Mouse (Mus musculus): ENCODE results near the gene Hnrnpul2.
A peak's percentile ranks its signal among the peaks of the same experiment; 100 is the strongest.

The Hnrnpul2 gene

DNA sequence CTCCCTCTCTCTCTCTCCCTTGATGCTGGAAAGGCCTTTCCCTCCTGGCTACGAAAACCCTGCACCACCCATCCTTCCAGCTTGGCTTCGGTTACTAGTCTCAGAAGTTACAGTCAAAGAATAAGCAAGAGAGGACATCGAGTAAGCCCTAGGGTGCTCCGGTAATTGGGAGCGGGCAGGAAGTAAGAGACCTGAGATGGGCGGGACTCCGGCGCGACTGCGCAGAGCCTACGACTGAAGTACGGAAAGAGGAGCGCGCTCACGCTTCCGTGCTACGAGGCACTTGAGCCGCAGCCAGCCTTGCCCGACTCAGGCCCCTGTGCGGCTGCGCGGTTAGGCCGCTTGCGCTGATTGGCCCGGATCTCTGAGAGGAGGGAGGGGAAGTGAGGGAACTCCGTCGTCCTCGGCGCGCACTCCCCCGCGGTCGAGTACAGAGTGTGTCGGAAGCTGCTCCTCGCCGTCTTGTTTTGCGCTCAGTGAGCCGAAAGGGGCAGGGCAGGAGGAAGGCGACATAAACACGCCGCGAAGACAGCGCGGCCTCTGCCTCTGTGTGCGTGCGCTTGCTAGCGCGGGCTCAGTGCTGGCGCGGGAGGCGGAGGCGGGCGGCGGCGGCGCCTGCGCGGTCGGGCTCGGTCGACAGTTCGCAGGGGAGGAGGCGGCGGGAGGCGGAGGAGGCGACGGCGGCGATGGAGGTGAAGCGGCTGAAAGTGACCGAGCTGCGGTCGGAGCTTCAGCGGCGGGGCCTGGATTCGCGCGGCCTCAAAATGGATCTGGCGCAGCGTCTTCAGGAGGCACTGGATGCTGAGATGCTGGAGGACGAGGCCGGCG lies at the start of gene Hnrnpul2:
Hnrnpul2 (plus strand) TSS at position 415 of the 828 bp plus-strand sequence.
- peak; percentile 99 for DNase-seq

GRCm38 (mm10) chr19:8770567-8771270 lies 49.1 kb upstream of the Hnrnpul2 start, which contains the start of gene Tmem223:
Gene Tmem223, plus strand, starts transcription at chr19:8770996.
- peak; percentile 82 for DNase-seq

GRCm38 (mm10) chr19:8772996-8773395 lies 46.8 kb upstream of the Hnrnpul2 start:
- DNase-seq, result no peak

GRCm38 (mm10) chr19:8773409-8773808 lies 46.4 kb upstream of the Hnrnpul2 start:
- DNase-seq, result no peak

DNA sequence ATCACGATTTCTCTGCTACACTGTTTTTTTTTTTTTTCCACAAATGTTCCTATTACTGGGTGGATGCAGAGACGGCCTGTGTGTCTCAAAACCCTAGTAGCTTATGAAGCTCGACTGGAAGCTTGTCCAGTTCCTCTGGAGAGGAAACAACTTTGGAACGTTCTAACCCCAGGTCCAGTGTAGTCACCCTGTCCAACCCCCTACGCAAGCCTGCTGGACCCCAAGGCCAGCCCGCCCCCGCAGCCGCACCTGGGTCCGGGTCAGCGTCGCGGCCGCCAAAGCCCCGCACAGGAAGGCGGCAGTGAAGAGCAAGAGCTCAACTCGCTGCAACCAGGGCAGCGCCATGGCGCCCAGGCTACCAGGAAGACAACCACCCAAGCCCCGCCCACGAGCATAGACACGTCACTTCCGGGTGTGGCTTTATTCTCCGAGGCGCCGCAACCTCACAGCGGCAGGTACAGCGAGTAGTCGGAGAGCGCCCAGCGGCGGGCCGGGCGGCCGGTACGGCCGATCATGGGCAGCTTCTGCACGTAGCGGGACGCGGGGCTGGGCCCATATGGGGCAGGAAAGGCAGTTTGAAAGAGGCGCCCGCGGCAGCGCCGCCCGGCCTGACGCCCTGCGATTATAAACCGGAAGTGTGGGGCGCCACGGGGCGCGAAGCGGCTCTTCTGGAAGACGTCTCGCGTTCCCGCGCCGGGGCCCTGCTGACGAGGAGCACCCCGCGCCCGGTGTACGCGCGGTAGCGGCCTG lies 45.5 kb upstream of the Hnrnpul2 start, which contains the start of gene Tmem179b:
Tmem179b (minus strand) TSS at position 382 of the 750 bp plus-strand sequence.
- DNase-seq, result peak; percentile 96

GRCm38 (mm10) chr19:8774951-8775421 lies 44.8 kb upstream of the Hnrnpul2 start:
- no peak for DNase-seq

- peak; percentile 96 for DNase-seq
Measured at GRCm38 (mm10) chr19:8786008-8786781, 33.6 kb upstream of the Hnrnpul2 start, which contains the start of gene Taf6l. Gene Taf6l, minus strand, starts transcription at chr19:8786417.

DNA sequence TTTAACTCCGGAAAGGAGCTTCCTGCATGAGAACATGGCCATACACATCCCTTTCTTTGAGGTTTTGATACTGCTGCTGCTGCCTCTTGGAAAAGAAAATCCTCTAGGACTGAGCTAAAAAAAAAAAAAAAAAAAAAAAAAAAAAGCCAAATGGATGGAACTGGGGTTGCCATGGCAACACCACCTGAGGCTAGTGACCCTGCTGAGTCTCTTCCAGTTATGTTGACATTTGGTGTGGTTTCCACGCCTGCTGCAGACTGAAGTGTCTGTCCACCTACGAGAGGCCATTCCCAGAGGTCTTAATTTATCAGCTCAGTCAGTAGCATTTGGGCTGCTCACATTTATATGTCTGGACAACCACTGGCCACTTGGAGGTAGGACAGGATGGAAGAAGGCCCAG lies 31.3 kb upstream of the Hnrnpul2 start:
- no peak for DNase-seq

GRCm38 (mm10) chr19:8789171-8789570 lies 30.6 kb upstream of the Hnrnpul2 start:
- DNase-seq, result peak; percentile 57

DNA sequence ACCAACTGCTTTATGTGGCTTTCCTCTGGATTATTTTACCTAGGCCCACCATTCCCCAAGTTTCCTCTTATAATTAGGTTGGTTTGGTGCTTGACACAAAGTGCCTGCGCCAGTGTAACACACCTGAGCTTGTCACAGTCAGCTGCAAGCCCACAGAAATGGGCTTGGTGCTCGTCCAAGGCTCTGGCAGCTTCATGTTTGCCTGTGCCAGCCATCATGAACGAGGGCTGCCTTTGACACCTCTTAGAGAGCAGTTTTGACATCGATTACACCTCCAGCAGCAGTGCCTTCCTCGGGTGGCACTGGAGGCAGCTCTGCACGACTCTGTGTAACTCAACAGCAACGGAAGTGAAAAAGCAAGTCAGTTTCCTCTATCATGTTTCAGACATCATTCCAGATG lies 29.6 kb upstream of the Hnrnpul2 start:
- no peak for DNase-seq

- peak; percentile 97 for DNase-seq
Measured at GRCm38 (mm10) chr19:8798264-8798946, 21.4 kb upstream of the Hnrnpul2 start, which contains the start of gene Polr2g. Gene Polr2g, minus strand, starts transcription at chr19:8798577.

DNA sequence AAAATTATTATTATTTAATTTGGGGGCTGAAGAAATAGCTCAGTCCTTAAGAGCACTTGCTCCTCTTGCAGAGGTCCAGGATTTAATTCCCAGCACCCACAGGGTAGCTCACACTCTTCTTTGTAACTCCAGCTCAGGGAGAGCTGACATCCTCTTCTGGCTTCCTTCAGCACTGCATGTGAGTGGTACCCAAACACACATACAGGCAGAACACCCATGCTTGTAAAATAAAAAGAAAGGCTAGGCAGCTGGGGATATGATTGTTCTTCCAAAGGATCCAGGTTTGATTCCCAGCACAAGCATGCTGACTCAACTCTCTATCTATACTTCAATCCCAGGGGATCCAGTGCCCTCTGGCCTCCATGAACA lies 20.9 kb upstream of the Hnrnpul2 start:
- no peak for DNase-seq

GRCm38 (mm10) chr19:8802130-8802821 lies 17.5 kb upstream of the Hnrnpul2 start, which contains the start of gene Zbtb3:
Gene Zbtb3, plus strand, starts transcription at chr19:8802555.
- DNase-seq, result peak; percentile 99

DNA sequence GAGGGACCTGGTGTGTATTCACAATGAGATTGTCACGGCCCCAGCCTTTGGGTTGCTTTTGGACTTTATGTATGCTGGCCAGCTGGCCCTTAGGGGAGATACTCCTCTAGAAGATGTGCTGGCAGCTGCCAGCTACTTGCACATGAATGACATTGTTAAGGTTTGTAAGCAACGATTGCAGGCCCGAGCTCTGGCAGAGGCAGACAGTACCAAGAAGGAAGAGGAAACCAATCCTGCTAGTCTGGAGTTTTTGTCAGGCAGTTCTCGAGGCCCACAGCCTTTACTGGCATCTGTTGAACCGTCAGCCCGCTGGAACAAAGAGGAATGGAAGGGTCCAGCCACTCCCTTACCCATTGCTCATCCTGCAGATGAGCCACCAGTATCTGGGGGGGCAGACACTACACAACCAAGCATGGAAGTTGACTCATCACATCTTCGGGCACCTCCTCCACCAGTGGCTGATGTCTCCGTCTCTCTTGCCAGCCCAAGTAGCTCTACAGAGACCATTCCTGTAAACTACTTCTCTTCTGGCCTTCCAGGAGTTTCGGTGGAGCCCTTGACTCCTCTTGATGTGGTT lies 16.5 kb upstream of the Hnrnpul2 start:
- no peak for DNase-seq

DNA sequence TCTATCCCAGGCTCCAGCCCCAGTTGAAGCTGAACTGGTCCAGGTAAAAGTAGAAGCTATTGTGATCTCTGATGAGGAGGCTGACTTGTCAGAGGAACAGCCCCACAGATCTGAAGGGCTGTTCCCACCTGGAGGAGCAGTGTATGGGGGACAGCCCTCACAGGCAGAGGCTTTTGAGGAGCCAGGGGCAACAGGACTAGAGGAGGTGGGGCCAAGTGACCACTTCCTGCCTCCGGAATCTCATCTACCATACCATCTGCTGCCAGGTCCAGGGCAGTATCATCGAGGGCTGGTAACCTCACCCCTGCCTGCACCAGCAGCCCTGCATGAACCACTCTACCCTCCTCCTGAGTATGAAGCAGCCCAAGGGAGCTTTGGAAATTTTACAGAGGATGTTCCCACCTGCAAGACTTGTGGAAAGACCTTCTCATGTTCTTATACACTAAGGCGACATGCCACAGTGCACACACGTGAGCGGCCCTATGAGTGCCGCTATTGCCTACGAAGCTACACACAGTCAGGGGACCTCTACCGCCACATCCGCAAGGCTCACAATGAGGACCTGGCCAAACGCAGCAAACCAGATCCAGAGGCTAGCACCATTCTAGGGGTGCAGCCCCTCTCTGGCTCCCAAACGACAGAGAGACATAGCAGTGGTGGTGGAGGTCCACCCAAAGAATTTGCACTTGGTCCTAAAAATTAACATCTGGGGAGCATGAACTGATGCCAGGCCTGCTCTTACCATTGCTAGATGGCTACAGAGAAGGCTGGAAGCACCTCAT lies 15.7 kb upstream of the Hnrnpul2 start:
- DNase-seq, result no peak

DNA sequence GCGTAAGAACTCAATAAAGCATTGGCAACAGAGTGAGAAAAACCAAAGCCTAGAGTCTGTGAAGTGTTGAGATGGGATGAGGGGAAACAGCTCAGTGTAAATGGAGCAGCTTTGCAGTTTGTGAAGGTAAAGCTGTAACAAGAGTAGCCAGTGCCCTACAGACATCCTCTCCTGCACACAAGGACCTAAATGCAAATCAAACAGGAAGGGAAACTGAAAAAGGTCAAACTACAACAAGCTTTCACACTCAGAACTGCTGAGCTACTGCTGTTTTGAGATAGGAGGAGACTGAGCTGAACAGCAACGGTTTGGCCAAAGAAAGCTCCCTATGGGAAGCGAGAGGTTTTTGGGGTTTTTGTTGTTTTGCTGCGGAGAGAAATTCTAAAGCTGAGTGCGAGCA lies 13.0 kb upstream of the Hnrnpul2 start:
- DNase-seq, result no peak

- DNase-seq, result no peak
Measured at GRCm38 (mm10) chr19:8815812-8816211, 4.0 kb upstream of the Hnrnpul2 start.

- DNase-seq, result no peak
Measured at GRCm38 (mm10) chr19:8817001-8817400, 2.8 kb upstream of the Hnrnpul2 start.

DNA sequence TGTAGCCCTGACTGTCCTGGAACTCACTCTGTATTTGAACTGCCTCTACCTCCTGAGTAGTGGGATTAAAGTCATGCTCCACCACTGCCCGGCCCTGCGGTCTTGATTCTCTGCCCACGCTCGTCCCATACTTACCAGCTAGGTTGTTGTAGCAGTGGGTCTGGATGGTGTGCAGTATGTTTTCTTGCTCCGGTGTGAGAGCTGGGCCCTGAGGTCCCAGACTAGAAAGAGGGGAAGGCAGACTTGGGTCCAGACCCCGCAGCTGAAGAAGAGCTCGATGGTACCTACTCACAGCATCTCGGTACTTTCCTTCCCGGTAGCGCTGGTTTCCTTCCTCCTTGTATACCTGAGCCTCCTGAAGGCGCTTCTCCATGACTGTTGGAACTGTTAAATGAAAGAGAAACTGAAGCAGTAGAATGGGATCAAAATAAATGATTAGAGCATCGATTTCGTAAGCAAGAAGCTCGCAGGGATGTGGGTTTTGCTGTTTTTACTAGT lies 1.5 kb upstream of the Hnrnpul2 start:
- no peak for DNase-seq
